Mouse (Mus musculus): Measurements from ENCODE around the gene Pip4k2a.

DNA sequence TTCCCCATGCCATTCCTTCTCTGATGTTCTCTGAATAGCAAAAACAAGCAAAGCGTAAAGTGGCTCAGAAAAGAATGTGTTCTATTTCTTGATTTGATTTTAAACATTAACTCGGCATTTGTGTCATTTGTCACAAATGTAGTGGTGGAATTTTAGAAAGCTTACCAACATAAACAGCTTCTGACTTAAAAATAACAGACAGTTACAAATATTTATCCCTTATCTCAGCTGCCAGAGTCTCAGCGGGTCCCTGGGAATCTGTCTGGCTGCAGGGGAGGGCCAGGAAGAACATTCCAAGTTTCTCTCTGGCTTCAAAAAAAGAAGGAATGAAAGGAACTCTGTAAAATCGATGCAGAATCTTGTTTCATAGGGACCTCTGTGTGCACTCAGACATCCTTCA, 39.5 kb upstream of the Pip4k2a start:
- TF ChIP-seq CTCF (IDR thresholded peaks at IDR 0.05; ENCODE audit: insufficient read depth, low read length) = no peak
- no peak for TF ChIP-seq POLR2A (IDR thresholded peaks at IDR 0.05; ENCODE audit: borderline replicate concordance, extremely low read depth, low read depth, low read length)

All from lung, adult 2 months (tissue).